8 mouse cellular contexts compared by ENCODE assay signal in genomic region chr10:81176466-81177271, GRCm38 (mm10). TPM values are rescaled to one million over a fixed set of nuclear protein-coding genes. Genes with fewer than 3 reads are reported as not detected.
A peak's percentile ranks its signal among the peaks of the same experiment; 100 is the strongest.
DNase-seq lines count a peak whose midpoint lies in the region; ATAC-seq and TF ChIP-seq lines count a peak whose summit lies in the region.

TSS of gene Eef2 (plus strand) at chr10:81176631.

- TF ChIP-seq CTCF in kidney, postnatal 0 days (IDR thresholded peaks at IDR 0.05; ENCODE audit: low read depth): no peak
- TF ChIP-seq CTCF in liver, adult 2 months (IDR thresholded peaks at IDR 0.05; ENCODE audit: low read depth, low read length): no peak

- H3K27ac ChIP-seq in heart, embryonic 12.5 days (ENCODE audit: poor library complexity, severe bottlenecking): peak within 1 kb of the TSS; percentile 92
- peak within 1 kb of the TSS; percentile 91 for H3K27ac ChIP-seq in kidney, postnatal 0 days
- peak within 1 kb of the TSS; percentile 94 for H3K27ac ChIP-seq in liver, adult 2 months (replicated peaks; ENCODE audit: insufficient read depth, low read depth, low read length)

- peaks cover 20% of the 10 kb centered on the region for H3K79me2 ChIP-seq in liver, adult 2 months (ENCODE audit: control insufficient read depth, insufficient read depth, low read length)

- peak; percentile 97 for TF ChIP-seq POLR2A in liver, adult 2 months (IDR thresholded peaks at IDR 0.05; ENCODE audit: extremely low read depth, insufficient read depth, low read length)

- H3K27me3 ChIP-seq in erythroblast, embryonic 14.5 days (ENCODE audit: control insufficient read depth): no peaks in the 10 kb centered on the region; the same call in 1 of the 2 replicates
- H3K27me3 ChIP-seq in heart, embryonic 12.5 days (replicated peaks): no peaks in the 10 kb centered on the region
- no peaks in the 10 kb centered on the region for H3K27me3 ChIP-seq in kidney, postnatal 0 days (ENCODE audit: insufficient read depth, low read length)
- no peaks in the 10 kb centered on the region for H3K27me3 ChIP-seq in liver, adult 2 months (ENCODE audit: control insufficient read depth, insufficient read depth, low read length)

- peak; percentile 99 for DNase-seq in CD4-positive, CD25-positive, alpha-beta regulatory T cell, adult 2 months (ENCODE audit: low read depth, low spot score)
- peak; percentile 94 for DNase-seq in brain, embryonic 18.5 days (ENCODE audit: low read depth, low spot score)
- DNase-seq in kidney, postnatal 0 days (ENCODE audit: low spot score): peak; percentile 98
- DNase-seq in liver, adult 2 months (ENCODE audit: extremely low read depth, low read depth, low spot score): no peak
- peak; percentile 97 to 98 for DNase-seq in spleen, postnatal 36 days (ENCODE audit: low spot score in 2 of 2)

- no peaks in the 10 kb centered on the region for H3K9me3 ChIP-seq in erythroblast, embryonic 14.5 days (ENCODE audit: control insufficient read depth, low read length)
- no peaks in the 10 kb centered on the region for H3K9me3 ChIP-seq in heart, embryonic 12.5 days (replicated peaks)
- H3K9me3 ChIP-seq in kidney, postnatal 0 days (replicated peaks; ENCODE audit: low read length): no peaks in the 10 kb centered on the region

- H3K9ac ChIP-seq in heart, embryonic 12.5 days: peak within 1 kb of the TSS; percentile 100
- peak within 1 kb of the TSS; percentile 98 for H3K9ac ChIP-seq in kidney, postnatal 0 days (ENCODE audit: low read depth, low read length)
- H3K9ac ChIP-seq in liver, adult 2 months (ENCODE audit: low read depth, low read length): peak within 1 kb of the TSS; percentile 93

- peak; percentile 87 for ATAC-seq in heart, embryonic 12.5 days (ENCODE audit: insufficient number of reproducible peaks, low FRiP score)
- peak; percentile 81 for ATAC-seq in kidney, postnatal 0 days (replicated peaks; ENCODE audit: low FRiP score, low read depth)
- ATAC-seq in monocyte, adult 5-6 weeks (replicated peaks; ENCODE audit: insufficient number of reproducible peaks, low FRiP score, low TSS enrichment, poor library complexity, severe bottlenecking): peak; percentile 49

- peak within 1 kb of the TSS; percentile 99 for H3K4me2 ChIP-seq in heart, embryonic 12.5 days
- H3K4me2 ChIP-seq in kidney, postnatal 0 days (ENCODE audit: low read length): peak within 1 kb of the TSS; percentile 86

- H3K4me1 ChIP-seq in erythroblast, embryonic 14.5 days (ENCODE audit: control insufficient read depth): peaks cover 83% of the 10 kb centered on the region
- H3K4me1 ChIP-seq in heart, embryonic 12.5 days (replicated peaks): peaks cover 59% of the 10 kb centered on the region
- H3K4me1 ChIP-seq in kidney, postnatal 0 days (replicated peaks; ENCODE audit: insufficient read depth, low read length): peaks cover 8% of the 10 kb centered on the region; the same call in 1 of the 2 replicates
- peaks cover 22% of the 10 kb centered on the region for H3K4me1 ChIP-seq in liver, adult 2 months (ENCODE audit: control insufficient read depth, insufficient read depth, low read length)

- H3K4me3 ChIP-seq in erythroblast, embryonic 14.5 days (replicated peaks): peak within 1 kb of the TSS; percentile 84
- H3K4me3 ChIP-seq in heart, embryonic 12.5 days: peak within 1 kb of the TSS; percentile 87
- H3K4me3 ChIP-seq in kidney, postnatal 0 days (replicated peaks; ENCODE audit: low read depth, low read length): peak within 1 kb of the TSS; percentile 92
- peak within 1 kb of the TSS; percentile 80 for H3K4me3 ChIP-seq in liver, adult 2 months (ENCODE audit: insufficient read depth, low read depth, low read length)

- WGBS in heart, embryonic 12.5 days: under 1% methylated on average over 77 of the region's 77 CpGs
- under 1% methylated on average over 77 of the region's 77 CpGs for WGBS in kidney, postnatal 0 days
- WGBS in liver, adult 2 months: under 1% methylated on average over 77 of the region's 77 CpGs

- peaks cover 49% of the 10 kb centered on the region for H3K36me3 ChIP-seq in erythroblast, embryonic 14.5 days (ENCODE audit: control insufficient read depth)
- H3K36me3 ChIP-seq in heart, embryonic 12.5 days: peaks cover 44% of the 10 kb centered on the region
- H3K36me3 ChIP-seq in kidney, postnatal 0 days (ENCODE audit: insufficient read depth, low read length): peaks cover 38% of the 10 kb centered on the region
- peaks cover 38% of the 10 kb centered on the region for H3K36me3 ChIP-seq in liver, adult 2 months (ENCODE audit: control insufficient read depth, insufficient read depth, low read length)

RNA-seq across cellular contexts. Expression of gene Eef2, which starts in this region (rescaled TPM):
- 124 and 177 TPM in 2 replicates for polyA plus RNA-seq in erythroblast, embryonic 14.5 days (2012)
- polyA plus RNA-seq in heart, embryonic 12.5 days (2016; fragmentation: Nextera tagmentation; extraction: Ambion mirVana): 408 and 433 TPM in 2 replicates
- 560 and 590 TPM in 2 replicates for polyA plus RNA-seq in kidney, postnatal 0 days (2015; fragmentation: Nextera tagmentation; extraction: Ambion mirVana)
- total RNA-seq in liver, adult 2 months (2014; rRNA removed): 812 and 946 TPM in 2 replicates
- polyA plus RNA-seq in liver, adult 2 months (2012; rRNA removed): 1,151 and 1,204 TPM in 2 replicates
- total RNA-seq in monocyte, adult 5-6 weeks (2017): 1,029 to 1,258 TPM (median 1,077 TPM) in 3 replicates
